ENCODE assay signal across 13 mouse cellular contexts in genomic region chr4:150089121-150089520, GRCm38 (mm10). TPM values are rescaled to one million over a fixed set of nuclear protein-coding genes. Genes with fewer than 3 reads are reported as not detected.
DNase-seq lines count a peak whose midpoint lies in the region; ATAC-seq lines count a peak whose summit lies in the region.
"Had no signal": no experiment of that assay in that cellular context is flagged by ENCODE, and none has a peak within 500 bp of the region (broad histone marks: within the 10 kb centered on the region; RNA-seq: fewer than 3 reads in every experiment).

No protein-coding gene starts in this region.

- no peaks in the 10 kb centered on the region for H3K9me3 ChIP-seq in forebrain, embryonic 11.5 days (ENCODE audit: control insufficient read depth, low read length)
- H3K9me3 ChIP-seq: forebrain, embryonic 13.5 days; limb, embryonic 15.5 days had no signal

- DNase-seq in cerebellum, adult 18-20 months: peak; percentile 33 to 38
- DNase-seq in lung, adult 18-20 months: peak; percentile 46 to 60
- no peak for DNase-seq in lung, postnatal 14 days
- DNase-seq in heart, postnatal 36 days: peak; percentile 34 to 58
- peak; percentile 20 for DNase-seq in naive thymus-derived CD4-positive, alpha-beta T cell, adult 2 months (ENCODE audit: low read depth)
- DNase-seq in frontal cortex, postnatal 10 days (ENCODE audit: low spot score in 2 of 2): no peak
- DNase-seq in forebrain, embryonic 11.5 days (ENCODE audit: low spot score): no peak

- intact Hi-C loops in heart, postnatal 36 days (cut with DNase I): no loop called here

- peaks cover 27% of the 10 kb centered on the region for H3K27me3 ChIP-seq in forebrain, embryonic 11.5 days (ENCODE audit: control insufficient read depth, insufficient read depth, low read length)
- H3K27me3 ChIP-seq: limb, embryonic 15.5 days; Patski had no signal

- H3K27ac ChIP-seq in forebrain, embryonic 11.5 days (ENCODE audit: low read depth, low read length): no peak overlapping the region
- H3K27ac ChIP-seq: forebrain, embryonic 13.5 days; limb, embryonic 15.5 days had no signal

- no peak for ATAC-seq in cerebellum, adult (ENCODE audit: insufficient number of reproducible peaks, low FRiP score, low TSS enrichment)
- ATAC-seq in forebrain, embryonic 11.5 days (replicated peaks; ENCODE audit: low FRiP score): no peak
- ATAC-seq: forebrain, embryonic 13.5 days; Patski had no signal

- WGBS in forebrain, embryonic 11.5 days: 77% methylated on average over 10 of the region's 10 CpGs

- no peak overlapping the region for H3K9ac ChIP-seq in forebrain, embryonic 11.5 days (ENCODE audit: low read length)
- H3K9ac ChIP-seq: forebrain, embryonic 13.5 days; limb, embryonic 15.5 days had no signal

- H3K4me1 ChIP-seq in forebrain, embryonic 11.5 days (replicated peaks; ENCODE audit: control insufficient read depth, insufficient read depth, low read length): peaks cover 10% of the 10 kb centered on the region; the same call in 1 of the 2 replicates

- H3K36me3 ChIP-seq in forebrain, embryonic 11.5 days (ENCODE audit: control insufficient read depth, insufficient read depth, low read length): no peaks in the 10 kb centered on the region
- H3K36me3 ChIP-seq: limb, embryonic 15.5 days had no signal

- H3K4me3 ChIP-seq in forebrain, embryonic 11.5 days (ENCODE audit: low read depth, low read length): no peak overlapping the region
- H3K4me3 ChIP-seq: forebrain, embryonic 13.5 days; limb, embryonic 15.5 days had no signal

- no peak overlapping the region for H3K4me2 ChIP-seq in forebrain, embryonic 11.5 days (ENCODE audit: low read depth, low read length, severe bottlenecking)
- H3K4me2 ChIP-seq: forebrain, embryonic 13.5 days had no signal

RNA-seq across cellular contexts. Expression of gene Gpr157, which starts 2.0 kb away (rescaled TPM):
- total RNA-seq in heart, postnatal 36 days (2021): 10 to 100 TPM; 26.7 to 41.1 TPM
- polyA plus RNA-seq in forebrain, embryonic 11.5 days (2014; fragmentation: Nextera tagmentation; extraction: Ambion mirVana): 0.21 and 0.24 TPM in 2 replicates

RNA-seq across cellular contexts. Expression of gene Slc2a5, which starts 30.0 kb away (rescaled TPM):
- total RNA-seq in heart, postnatal 36 days (2021): under 1 TPM; 0.11 TPM
- polyA plus RNA-seq in forebrain, embryonic 11.5 days (2014; fragmentation: Nextera tagmentation; extraction: Ambion mirVana): 1.1 and 1.8 TPM in 2 replicates
- total RNA-seq: neutrophil, adult 5-6 weeks had no signal
- polyA plus RNA-seq: Patski had no signal

RNA-seq across cellular contexts. Expression of gene Slc2a7, which starts 59.7 kb away (rescaled TPM):
- not detected for total RNA-seq in heart, postnatal 36 days (2021)
- polyA plus RNA-seq in forebrain, embryonic 11.5 days (2014; fragmentation: Nextera tagmentation; extraction: Ambion mirVana): not detected in 2 replicates
- total RNA-seq: neutrophil, adult 5-6 weeks had no signal
- polyA plus RNA-seq: forebrain, embryonic 13.5 days; intestine, embryonic 14.5 days; limb, embryonic 15.5 days; Patski had no signal

Comparison
In these comparisons a context has a peak if more than half of its experiments do, and no peak if none do; other contexts are left out.
1. DNase-seq: peak in cerebellum, adult 18-20 months (2 of 2), lung, adult 18-20 months (2 of 2), heart, postnatal 36 days (2 of 2) and naive thymus-derived CD4-positive, alpha-beta T cell, adult 2 months (single experiment); none in lung, postnatal 14 days (single experiment), frontal cortex, postnatal 10 days (0 of 2) and forebrain, embryonic 11.5 days (single experiment).